Mouse (Mus musculus): ENCODE data around the gene Tas1r3. TPM values are rescaled to one million over a fixed set of nuclear protein-coding genes. Genes with fewer than 3 reads are reported as not detected.

Tas1r3 gene
- polyA plus RNA-seq (2011; ENCODE audit: insufficient read depth, insufficient read length, low read depth, missing spikeins): 0.28 and 0.44 TPM in 2 replicates

GRCm38 (mm10) chr4:155863001-155863400, at the start of gene Tas1r3:
Gene Tas1r3 (minus strand): TSS chr4:155863362.
- no peak within 1 kb of the TSS for H3K27ac ChIP-seq (ENCODE audit: insufficient read depth, low read length)
- H3K27me3 ChIP-seq (ENCODE audit: control insufficient read depth, insufficient read depth, low read length, poor library complexity, severe bottlenecking): no peaks in the 10 kb centered on the region
- no peak within 1 kb of the TSS for H3K4me3 ChIP-seq (ENCODE audit: low read depth, low read length)
- TF ChIP-seq CTCF (IDR thresholded peaks at IDR 0.05; ENCODE audit: low read depth, low read length) (no peak), POLR2A (IDR thresholded peaks at IDR 0.05; ENCODE audit: insufficient read depth, low read length) (no peak), EP300 (IDR thresholded peaks at IDR 0.05; ENCODE audit: insufficient read depth, low read depth, low read length) (no peak)
- no peak within 1 kb of the TSS for H3K9ac ChIP-seq (ENCODE audit: low read depth, poor library complexity, severe bottlenecking)
- no peaks in the 10 kb centered on the region for H3K4me1 ChIP-seq (ENCODE audit: control insufficient read depth, insufficient read depth, low read length)
- no peaks in the 10 kb centered on the region for H3K36me3 ChIP-seq (ENCODE audit: control insufficient read depth, insufficient read depth, low read length, poor library complexity, severe bottlenecking)
- H3K9me3 ChIP-seq (replicated peaks; ENCODE audit: control insufficient read depth, insufficient read depth, low read length, poor library complexity, severe bottlenecking): no peaks in the 10 kb centered on the region

DNA sequence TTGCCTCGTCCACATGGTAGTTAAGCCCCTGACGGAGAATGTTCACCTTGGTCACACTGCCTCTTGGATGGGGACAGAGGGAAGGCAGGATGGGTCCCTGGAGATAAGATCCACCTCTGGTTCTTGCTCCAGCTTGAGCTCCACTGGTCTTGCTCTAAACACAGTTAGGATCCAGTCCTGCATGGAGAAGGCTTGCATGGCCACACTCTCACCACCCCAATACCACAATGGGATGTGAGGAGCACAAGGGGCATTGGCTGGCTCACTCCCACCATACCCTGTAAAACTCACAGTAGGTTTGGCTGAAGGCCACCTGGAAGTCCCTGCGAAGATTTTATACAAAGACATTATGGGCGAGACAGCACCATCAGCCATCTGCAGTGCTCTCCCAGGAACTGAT, 45.6 kb upstream of the Tas1r3 start:
- no peaks in the 10 kb centered on the region for H3K9me3 ChIP-seq (replicated peaks; ENCODE audit: control insufficient read depth, insufficient read depth, low read length, poor library complexity, severe bottlenecking)
- H3K27me3 ChIP-seq (ENCODE audit: control insufficient read depth, insufficient read depth, low read length, poor library complexity, severe bottlenecking): no peaks in the 10 kb centered on the region
- no peak for TF ChIP-seq EP300 (IDR thresholded peaks at IDR 0.05; ENCODE audit: insufficient read depth, low read depth, low read length)
- no peak for TF ChIP-seq POLR2A (IDR thresholded peaks at IDR 0.05; ENCODE audit: insufficient read depth, low read length)
- no peak for TF ChIP-seq CTCF (IDR thresholded peaks at IDR 0.05; ENCODE audit: low read depth, low read length)

DNA sequence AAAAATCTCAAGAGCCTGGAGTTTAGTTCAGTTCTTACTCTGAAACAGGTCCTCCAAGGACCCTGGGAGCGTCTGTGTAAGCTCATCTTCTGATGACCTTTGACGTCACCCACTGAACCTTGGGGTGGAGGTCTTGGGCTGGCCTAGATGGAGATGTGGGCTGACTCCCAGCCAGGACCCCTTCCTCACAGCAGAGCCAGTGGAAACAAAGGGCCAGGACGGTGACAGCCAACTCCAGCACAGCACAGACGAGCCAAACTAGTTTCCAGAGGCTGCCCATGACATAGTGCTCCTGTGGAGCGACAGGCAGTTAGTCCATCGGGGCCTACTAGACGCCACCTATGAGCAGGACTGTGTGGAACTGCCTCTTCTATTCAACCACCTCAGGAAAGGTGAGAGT, 45.1 kb upstream of the Tas1r3 start:
- Histone ChIP-seq H3K4me3 (ENCODE audit: low read depth, low read length) (no peak overlapping the region), H3K27ac (ENCODE audit: insufficient read depth, low read length) (no peak overlapping the region), H3K36me3 (ENCODE audit: control insufficient read depth, insufficient read depth, low read length, poor library complexity, severe bottlenecking) (no peaks in the 10 kb centered on the region), H3K27me3 (ENCODE audit: control insufficient read depth, insufficient read depth, low read length, poor library complexity, severe bottlenecking) (no peaks in the 10 kb centered on the region), H3K9ac (ENCODE audit: low read depth, poor library complexity, severe bottlenecking) (no peak overlapping the region), H3K4me1 (ENCODE audit: control insufficient read depth, insufficient read depth, low read length) (no peaks in the 10 kb centered on the region), H3K9me3 (replicated peaks; ENCODE audit: control insufficient read depth, insufficient read depth, low read length, poor library complexity, severe bottlenecking) (no peaks in the 10 kb centered on the region)
- no peak for TF ChIP-seq EP300 (IDR thresholded peaks at IDR 0.05; ENCODE audit: insufficient read depth, low read depth, low read length)
- TF ChIP-seq POLR2A (IDR thresholded peaks at IDR 0.05; ENCODE audit: insufficient read depth, low read length): no peak
- no peak for TF ChIP-seq CTCF (IDR thresholded peaks at IDR 0.05; ENCODE audit: low read depth, low read length)

More for the DNA sequence above, 45.6 kb upstream of the Tas1r3 start:
- Histone ChIP-seq H3K4me3 (ENCODE audit: low read depth, low read length) (no peak overlapping the region), H3K36me3 (ENCODE audit: control insufficient read depth, insufficient read depth, low read length, poor library complexity, severe bottlenecking) (no peaks in the 10 kb centered on the region), H3K27ac (ENCODE audit: insufficient read depth, low read length) (no peak overlapping the region), H3K4me1 (ENCODE audit: control insufficient read depth, insufficient read depth, low read length) (no peaks in the 10 kb centered on the region), H3K9ac (ENCODE audit: low read depth, poor library complexity, severe bottlenecking) (no peak overlapping the region)

DNA sequence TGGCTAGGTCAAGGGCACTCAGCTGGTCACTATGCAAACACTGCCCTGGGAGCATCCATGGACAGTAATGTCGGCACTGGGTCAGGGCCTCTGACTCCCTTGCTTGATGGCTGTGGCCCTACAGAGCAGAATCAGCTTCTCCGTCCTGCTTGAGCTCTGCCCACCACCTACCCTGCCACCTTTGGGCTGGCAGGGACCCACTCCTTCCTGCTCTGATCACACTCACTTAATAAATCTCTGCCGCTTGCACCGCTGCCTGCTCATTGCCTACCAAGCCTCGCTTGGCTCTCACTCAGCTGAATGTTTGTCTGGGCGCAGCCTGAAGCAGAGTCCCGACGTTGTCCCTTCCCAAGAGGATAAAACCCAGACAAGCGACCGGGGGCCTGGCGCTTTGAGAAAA, 43.8 kb upstream of the Tas1r3 start:
- Histone ChIP-seq H3K27ac (ENCODE audit: insufficient read depth, low read length) (no peak overlapping the region), H3K9me3 (replicated peaks; ENCODE audit: control insufficient read depth, insufficient read depth, low read length, poor library complexity, severe bottlenecking) (no peaks in the 10 kb centered on the region), H3K27me3 (ENCODE audit: control insufficient read depth, insufficient read depth, low read length, poor library complexity, severe bottlenecking) (no peaks in the 10 kb centered on the region), H3K9ac (ENCODE audit: low read depth, poor library complexity, severe bottlenecking) (no peak overlapping the region), H3K36me3 (ENCODE audit: control insufficient read depth, insufficient read depth, low read length, poor library complexity, severe bottlenecking) (no peaks in the 10 kb centered on the region), H3K4me1 (ENCODE audit: control insufficient read depth, insufficient read depth, low read length) (no peaks in the 10 kb centered on the region), H3K4me3 (ENCODE audit: low read depth, low read length) (no peak overlapping the region)
- TF ChIP-seq CTCF (IDR thresholded peaks at IDR 0.05; ENCODE audit: low read depth, low read length): no peak
- no peak for TF ChIP-seq POLR2A (IDR thresholded peaks at IDR 0.05; ENCODE audit: insufficient read depth, low read length)
- no peak for TF ChIP-seq EP300 (IDR thresholded peaks at IDR 0.05; ENCODE audit: insufficient read depth, low read depth, low read length)

GRCm38 (mm10) chr4:155906125-155906524, 43.0 kb upstream of the Tas1r3 start:
- Histone ChIP-seq H3K27ac (ENCODE audit: insufficient read depth, low read length) (no peak overlapping the region), H3K36me3 (ENCODE audit: control insufficient read depth, insufficient read depth, low read length, poor library complexity, severe bottlenecking) (no peaks in the 10 kb centered on the region), H3K9me3 (replicated peaks; ENCODE audit: control insufficient read depth, insufficient read depth, low read length, poor library complexity, severe bottlenecking) (no peaks in the 10 kb centered on the region), H3K27me3 (ENCODE audit: control insufficient read depth, insufficient read depth, low read length, poor library complexity, severe bottlenecking) (no peaks in the 10 kb centered on the region), H3K4me3 (ENCODE audit: low read depth, low read length) (no peak overlapping the region), H3K9ac (ENCODE audit: low read depth, poor library complexity, severe bottlenecking) (no peak overlapping the region), H3K4me1 (ENCODE audit: control insufficient read depth, insufficient read depth, low read length) (no peaks in the 10 kb centered on the region)
- TF ChIP-seq CTCF (IDR thresholded peaks at IDR 0.05; ENCODE audit: low read depth, low read length): no peak
- no peak for TF ChIP-seq EP300 (IDR thresholded peaks at IDR 0.05; ENCODE audit: insufficient read depth, low read depth, low read length)
- no peak for TF ChIP-seq POLR2A (IDR thresholded peaks at IDR 0.05; ENCODE audit: insufficient read depth, low read length)

DNA sequence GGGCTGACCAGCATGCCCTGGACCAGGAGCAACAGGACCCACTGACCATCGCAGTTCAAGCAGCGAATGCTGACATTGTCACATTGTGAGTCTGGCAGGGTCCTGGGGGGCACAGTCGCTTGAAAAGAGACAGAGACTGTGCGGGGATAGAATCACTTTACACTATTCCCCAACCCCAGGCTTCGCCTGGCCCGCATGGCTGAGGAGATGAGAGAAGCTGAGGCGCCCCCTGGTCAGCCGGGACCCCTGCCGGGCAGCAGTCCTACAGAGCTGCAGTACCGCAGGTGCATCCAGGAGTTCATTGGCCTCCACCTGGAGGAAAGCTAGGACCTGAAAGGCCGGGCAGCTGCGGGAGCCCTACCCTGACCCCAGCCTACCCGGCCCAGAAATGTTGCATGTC, 42.5 kb upstream of the Tas1r3 start:
- no peaks in the 10 kb centered on the region for H3K36me3 ChIP-seq (ENCODE audit: control insufficient read depth, insufficient read depth, low read length, poor library complexity, severe bottlenecking)
- no peaks in the 10 kb centered on the region for H3K27me3 ChIP-seq (ENCODE audit: control insufficient read depth, insufficient read depth, low read length, poor library complexity, severe bottlenecking)
- H3K27ac ChIP-seq (ENCODE audit: insufficient read depth, low read length): no peak overlapping the region
- H3K4me1 ChIP-seq (ENCODE audit: control insufficient read depth, insufficient read depth, low read length): no peaks in the 10 kb centered on the region
- H3K4me3 ChIP-seq (ENCODE audit: low read depth, low read length): no peak overlapping the region
- H3K9ac ChIP-seq (ENCODE audit: low read depth, poor library complexity, severe bottlenecking): no peak overlapping the region
- no peak for TF ChIP-seq POLR2A (IDR thresholded peaks at IDR 0.05; ENCODE audit: insufficient read depth, low read length)
- no peak for TF ChIP-seq CTCF (IDR thresholded peaks at IDR 0.05; ENCODE audit: low read depth, low read length)
- no peak for TF ChIP-seq EP300 (IDR thresholded peaks at IDR 0.05; ENCODE audit: insufficient read depth, low read depth, low read length)
- no peaks in the 10 kb centered on the region for H3K9me3 ChIP-seq (replicated peaks; ENCODE audit: control insufficient read depth, insufficient read depth, low read length, poor library complexity, severe bottlenecking)
